Mouse (Mus musculus) spleen, adult 12 weeks (tissue): ENCODE results near the gene P4ha3.

Experiments used
- DNase-seq: peaks from one replicate; pipeline ENCODE4 v3.0.0; 2022; ENCODE audit warnings: low spot score

The P4ha3 gene

DNA sequence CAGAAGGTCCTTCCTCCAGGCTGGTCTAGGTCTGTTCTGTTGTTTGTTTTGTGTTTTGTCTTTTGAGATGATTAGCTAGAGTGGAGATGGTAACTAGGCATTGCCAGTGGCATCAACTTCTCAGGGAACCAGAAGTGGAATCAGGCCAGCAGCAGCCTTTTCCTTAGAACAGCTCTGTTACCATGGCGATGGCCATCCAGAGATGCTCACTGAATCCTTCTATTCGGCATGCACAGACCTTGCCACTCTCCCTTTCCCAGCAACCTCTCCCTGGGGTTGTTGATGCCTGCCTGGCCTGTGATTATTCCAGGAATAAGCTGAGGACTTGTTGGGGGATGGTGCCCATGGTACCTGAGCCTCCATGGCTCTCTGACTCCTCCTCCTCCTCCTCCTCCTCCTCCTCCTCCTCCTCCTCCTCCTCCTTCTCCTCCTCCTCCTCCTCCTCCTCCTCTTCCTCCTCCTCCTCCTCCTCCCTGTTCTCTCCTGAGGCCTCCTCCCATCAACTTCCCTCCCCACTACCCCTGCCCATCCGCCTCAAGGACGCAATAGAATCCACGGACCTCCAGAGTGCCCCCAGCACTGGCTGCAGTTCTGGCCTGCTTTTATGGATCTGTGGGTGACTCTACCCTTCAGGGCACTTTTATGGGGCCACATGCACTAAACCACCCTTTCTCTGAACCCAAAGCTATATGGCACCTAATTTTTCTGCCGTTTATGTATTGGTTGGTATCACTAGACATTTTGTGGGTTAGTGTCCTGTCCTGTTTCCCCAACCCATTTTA, 22.7 kb downstream of the P4ha3 start:
- no peak for DNase-seq

DNA sequence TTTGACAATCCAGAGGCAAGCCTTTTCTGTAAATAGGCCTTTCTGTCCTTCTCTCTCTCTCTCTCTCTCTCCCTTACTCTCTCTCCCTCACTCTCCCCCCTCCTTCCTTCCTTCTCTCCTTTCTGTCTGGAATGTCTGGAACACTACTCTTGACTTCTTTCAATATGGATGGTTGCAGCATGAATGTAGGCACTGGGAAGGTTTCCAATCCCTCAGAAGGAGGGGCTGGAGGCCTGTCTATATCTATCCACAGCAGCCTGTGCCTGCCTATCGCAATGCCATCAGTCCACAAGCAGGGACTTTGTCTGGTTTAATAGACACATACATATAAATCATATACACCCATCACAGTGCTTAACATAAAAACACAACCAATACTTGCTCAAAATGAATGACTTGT, 23.9 kb downstream of the P4ha3 start:
- no peak for DNase-seq

DNA sequence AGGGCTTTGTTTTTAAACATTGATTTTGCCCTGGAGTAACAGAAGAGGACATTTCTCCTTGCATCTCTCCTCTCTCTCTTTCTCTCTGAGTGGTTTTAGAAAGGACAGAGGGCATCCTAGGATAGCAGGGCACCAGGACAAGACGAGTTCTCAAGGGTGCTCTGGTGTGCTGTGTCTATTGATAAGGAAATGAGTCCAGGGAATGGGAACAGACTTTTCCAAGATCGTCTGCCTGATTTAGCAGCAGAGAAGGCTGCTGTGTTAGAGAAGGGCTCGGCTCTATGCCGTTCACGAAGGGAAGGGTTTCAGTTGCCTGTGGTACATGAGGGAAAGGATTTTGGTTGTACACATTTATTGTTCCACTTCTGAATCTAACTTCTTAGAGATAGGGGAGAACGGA, 24.4 kb downstream of the P4ha3 start:
- no peak for DNase-seq

DNA sequence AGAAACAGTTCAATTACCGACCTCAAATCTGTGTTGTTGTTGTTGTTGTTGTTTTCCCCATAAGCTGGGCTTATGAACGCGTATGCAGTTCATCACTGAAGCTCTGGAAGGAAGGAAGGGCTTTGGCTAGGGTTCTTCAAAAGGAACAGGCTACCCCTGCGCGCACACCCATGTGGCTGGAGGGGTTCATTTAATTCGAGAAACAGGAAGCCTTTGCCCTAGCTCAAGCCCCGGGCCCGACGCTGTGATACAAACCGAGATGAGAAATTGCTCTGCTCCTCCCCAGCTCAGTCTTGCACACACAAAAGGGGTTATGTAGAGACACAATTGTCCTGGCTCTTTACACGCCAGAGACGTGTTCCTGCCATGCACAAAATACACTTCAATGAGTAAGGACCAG, 25.0 kb downstream of the P4ha3 start:
- no peak for DNase-seq

DNA sequence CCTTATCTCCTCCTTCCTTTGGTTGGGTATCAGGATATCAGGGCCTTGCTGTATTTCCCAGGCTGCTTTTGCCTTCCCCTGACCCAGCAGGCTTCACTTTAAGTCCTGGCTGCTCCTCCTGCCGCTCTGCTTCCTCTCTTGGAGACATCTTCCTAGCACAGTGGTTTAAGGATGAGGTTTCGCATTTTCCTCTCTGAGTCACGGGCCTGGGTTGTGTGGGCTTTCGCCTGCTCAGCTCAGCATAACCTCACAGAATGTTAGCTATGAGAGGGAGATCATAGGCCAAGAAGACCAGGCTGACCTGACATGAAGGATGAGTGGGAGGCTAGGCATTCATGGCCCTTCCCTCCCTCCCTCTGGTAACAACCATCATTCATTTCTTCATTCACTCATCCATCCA, 27.4 kb downstream of the P4ha3 start:
- no peak for DNase-seq

DNA sequence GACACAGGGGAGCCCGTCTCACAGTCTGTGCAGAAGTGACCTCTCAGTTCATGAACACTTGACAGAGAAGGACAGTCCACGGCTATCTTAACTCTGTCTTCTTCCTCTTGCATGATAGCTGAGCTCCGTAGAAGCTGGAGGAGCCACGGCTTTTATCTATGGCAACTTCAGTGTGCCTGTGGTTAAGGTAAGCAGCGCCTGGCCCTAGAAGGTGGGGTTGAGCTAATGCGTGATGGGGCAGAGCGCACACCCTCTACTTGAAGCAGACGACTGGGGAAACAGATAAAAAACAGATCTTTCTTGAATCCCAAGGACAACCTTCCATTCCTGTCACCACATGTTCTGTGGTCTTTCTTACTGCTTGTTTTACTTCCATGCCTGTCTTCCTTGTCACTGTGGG, 31.6 kb downstream of the P4ha3 start:
- no peak for DNase-seq

DNA sequence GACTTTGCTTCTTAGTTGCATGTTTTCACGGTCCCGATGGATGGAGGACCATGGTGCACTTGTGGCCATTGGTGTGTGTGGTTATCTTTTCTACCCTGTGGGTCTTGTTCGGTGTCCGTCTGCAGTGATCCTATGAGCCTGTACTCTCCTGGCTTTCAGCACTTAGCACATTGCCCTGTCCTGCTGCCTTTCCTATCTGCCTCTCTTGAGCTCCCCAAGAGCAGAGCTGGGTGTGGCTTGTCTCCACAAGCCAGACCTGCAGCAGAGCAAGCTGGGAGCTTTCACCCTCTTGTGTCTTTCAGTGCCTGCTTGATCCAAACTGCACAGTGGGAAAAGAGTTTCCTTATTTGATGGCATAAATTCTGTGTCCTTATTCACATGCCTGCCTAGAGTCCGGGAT, 32.2 kb downstream of the P4ha3 start:
- no peak for DNase-seq

DNA sequence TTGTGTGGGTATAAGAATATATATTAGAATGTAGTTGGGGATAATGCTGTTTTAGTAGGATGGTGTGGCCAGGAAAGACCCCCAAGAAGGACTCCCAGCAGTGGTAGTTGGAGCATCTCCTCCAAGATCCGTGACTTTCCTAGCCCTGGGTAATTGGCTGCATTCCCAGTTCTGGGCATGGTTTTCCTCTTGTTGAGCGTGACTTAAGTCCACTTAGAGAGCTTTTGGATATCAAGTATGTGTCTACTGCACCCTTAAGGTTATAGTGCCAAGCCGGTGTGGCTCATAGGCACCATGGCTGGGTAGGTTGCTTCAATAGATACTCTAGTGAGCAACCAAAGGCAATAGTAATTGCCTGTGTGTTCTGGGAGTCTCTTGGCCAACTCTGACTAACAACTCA, 38.4 kb downstream of the P4ha3 start:
- no peak for DNase-seq

DNA sequence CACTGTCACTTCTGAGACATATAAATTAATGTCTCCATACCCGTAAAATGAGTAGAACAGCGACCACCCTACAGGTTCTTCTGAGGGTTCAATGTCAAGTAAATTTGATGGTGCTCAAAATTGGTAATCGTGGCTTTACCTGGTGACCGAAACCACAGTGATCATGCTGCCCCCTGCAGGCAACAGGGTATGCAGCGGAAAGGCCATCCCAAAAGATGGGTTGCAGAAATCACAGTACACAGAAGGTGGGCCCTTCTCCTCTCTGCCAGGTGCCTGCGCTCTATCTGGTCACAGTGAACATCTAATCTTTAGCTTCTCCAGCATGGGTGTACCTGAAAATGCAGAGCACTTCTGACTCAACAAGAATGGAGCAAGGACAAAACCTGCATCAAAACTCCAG, 40.2 kb downstream of the P4ha3 start:
- no peak for DNase-seq

DNA sequence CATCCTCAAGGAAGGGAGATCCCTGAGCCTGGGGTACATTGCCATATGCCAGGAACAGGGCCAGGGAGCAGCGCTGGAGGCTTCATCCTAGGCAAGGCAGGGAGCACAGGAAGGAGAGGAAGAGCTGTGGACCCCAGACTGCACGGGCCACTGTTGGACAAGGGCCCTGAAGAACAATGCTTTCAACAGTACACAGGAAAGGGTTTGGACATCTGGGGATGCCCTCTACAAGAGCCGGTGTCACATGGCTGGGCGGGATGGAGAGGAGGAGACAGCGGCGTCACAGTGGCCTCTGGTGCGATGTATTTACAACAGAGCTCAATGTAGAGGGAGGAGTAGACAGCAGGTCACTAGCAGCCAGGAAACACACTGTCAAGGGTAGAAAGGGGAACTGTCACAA, 42.2 kb downstream of the P4ha3 start:
- DNase-seq, result no peak

DNA sequence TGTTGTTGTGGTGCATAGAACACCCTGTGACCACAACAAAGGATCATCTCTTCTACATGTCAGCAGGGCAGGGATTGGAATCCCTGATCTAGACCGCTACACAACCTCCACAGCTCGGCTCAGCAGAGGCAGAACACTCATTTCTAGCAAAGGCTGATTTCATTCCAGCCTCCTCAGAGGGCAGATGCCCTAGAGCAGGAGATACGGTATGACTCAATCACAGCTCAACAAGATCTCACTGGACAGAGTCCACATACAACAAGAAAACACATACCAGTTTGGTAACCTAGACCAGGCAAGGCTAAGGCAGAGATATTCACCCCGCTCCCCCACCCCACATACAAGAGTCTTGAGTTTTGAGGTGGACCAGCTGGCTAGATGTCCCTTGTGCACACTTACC, 43.3 kb downstream of the P4ha3 start:
- no peak for DNase-seq

DNA sequence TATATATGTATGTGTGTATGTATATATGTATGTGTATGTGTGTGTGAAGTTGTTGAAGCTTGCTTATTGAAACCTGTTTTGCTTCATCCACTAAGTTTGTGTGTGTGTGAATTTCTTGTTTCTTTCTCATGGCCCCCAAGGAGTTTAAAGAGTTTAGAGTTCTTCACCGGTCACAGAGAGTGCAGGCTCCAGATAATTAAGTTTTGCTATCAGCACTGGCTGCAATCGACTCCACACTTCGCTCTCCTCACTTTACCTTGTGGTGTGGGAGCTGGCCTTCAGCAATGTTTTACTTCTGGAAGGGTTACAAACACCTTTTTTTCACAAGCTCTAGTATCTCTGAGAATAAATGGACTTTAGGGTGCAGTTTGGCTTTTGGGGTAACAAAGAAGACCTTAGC, 45.9 kb downstream of the P4ha3 start:
- no peak for DNase-seq

DNA sequence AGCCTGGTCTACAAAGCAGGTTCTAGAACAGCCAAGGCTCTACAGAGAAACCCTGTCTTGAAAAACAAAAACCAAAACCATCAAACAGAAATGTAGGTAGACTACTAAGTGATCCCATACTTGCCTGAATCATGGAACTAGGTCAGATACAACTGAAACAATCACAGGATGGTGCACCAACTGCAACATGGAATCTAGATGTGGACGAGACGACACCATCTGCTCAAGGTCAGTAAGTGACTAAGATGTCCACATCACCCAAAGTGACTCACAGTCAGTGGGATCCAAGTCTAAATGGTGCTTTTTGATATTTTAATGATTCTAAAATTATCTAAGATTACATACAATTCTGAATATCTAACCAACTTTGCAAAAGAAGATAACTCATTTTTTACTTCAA, 50.6 kb downstream of the P4ha3 start:
- no peak for DNase-seq

DNA sequence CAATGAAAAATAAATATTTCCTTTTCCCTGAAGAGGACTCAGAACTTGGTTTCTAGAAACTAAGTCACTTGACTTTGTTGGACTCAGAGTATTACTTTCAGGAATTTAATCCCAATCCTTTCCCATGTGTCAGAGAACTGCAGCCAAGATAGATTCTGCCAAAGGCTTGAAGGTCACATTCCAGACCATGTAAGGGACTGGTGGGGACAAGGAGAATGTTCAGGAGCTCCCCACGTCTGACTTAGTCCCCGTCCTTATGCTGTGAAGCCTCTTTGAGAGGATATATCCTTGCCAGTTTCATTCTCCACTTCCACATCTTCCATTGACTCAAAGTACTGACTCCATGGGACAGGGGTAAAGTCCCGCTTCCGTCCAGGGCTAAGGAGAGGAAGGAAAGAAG, 69.7 kb downstream of the P4ha3 start:
- no peak for DNase-seq

DNA sequence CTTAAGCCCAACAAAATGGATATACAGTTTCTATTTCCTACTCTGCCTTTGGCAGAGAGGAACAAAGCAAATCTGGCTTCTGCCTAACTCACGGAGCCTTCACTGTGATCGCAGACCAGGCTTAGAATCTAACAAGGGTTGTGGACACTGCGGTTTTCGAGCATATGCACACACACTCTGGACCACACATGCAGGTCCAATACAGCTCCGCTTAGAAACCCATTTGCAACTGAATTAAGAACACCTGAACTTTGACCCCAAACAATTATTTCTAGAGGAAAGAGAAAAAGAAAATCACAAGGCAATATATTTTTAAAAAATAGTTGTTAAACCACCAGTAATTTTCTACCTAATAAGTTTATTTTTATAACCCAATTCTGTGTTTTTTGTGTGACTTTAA, 71.0 kb downstream of the P4ha3 start:
- DNase-seq, result no peak

DNA sequence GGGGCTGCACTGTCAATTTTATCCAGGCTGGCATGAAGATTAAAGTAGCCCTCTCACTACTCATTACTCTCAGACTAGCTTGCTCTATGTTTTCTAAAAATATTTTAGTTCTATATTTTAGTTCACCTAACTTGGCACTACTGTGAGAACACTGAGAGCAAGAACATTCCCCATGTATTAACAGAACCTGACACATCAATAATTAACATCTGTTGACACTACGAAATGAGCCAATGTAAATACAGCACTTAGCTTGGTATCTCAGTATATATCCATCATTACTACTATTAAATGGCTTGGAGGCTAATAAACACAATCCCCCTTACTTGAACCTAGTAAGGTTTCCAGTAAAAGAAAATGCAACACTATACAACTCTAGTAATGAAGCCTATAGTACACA, 71.4 kb downstream of the P4ha3 start:
- no peak for DNase-seq

DNA sequence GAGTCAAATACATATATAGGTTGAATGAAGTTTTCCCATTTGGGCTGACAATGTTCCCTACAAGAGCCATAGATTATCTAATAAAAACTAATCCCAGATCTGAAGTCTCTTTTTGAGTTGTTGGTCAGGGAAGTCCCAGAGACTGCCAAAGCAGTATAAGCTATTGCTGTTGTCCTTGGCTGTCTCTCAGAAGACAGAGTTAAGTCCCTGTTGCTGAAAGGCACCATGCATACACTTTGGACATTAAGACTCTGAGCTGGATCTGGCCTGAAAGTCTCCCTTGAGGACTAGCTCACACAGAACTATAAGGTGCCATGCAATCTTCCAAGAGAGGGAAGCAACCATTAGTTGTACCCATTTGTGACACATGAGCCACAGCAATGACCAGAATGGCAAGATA, 72.5 kb downstream of the P4ha3 start:
- no peak for DNase-seq

DNA sequence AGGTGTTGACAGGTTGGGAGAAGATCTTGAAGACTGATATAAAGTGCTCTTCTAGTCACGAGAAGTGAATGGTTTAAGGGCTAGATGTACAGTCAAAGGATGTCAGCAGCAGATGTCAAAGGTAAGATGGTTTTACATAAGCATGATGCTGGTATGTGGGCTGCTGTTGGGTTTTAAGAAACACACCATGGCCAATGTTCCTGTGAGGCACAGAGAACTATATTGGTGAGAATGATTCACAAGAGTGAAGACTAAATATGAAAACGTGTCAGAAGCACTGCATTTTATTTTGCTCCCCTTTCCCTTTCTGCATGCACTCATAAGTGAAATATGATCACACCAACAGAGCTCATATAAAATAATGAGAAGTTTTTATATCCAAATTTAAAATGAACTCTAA, 77.8 kb downstream of the P4ha3 start:
- DNase-seq, result no peak

DNA sequence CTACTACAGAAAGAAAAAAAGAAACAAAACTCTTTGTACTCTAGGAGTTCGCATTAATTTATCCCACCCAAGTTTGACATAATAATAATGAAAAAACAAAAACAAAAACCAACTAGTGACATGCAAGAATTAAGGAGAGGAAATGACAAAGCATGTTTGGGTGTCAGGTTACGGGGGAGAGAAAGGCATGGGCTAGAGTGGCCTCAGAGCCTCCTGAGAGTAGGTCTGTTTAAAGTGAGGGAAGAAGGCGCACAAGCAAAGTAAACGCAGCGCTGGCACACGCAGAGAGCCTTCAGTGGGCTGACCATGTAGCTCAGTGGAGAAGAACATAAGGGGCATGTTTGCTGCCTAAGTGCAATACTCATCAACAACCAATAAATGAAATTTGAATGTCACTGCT, 79.6 kb downstream of the P4ha3 start:
- no peak for DNase-seq
